Mouse (Mus musculus) ES-Bruce4 (cell line): ENCODE measurements around the gene Ptpn12.

ENCODE experiments used
- CTCF ChIP-seq: IDR thresholded peaks from one replicate; pipeline ENCODE4 v1.8.1; 2011; ENCODE audit warnings: low read depth, low read length
- EP300 ChIP-seq: IDR thresholded peaks from 2 replicates; pipeline ENCODE4 v1.6.1; 2011; ENCODE audit warnings: low read depth, low read length; ENCODE audit not compliant: insufficient read depth

DNA sequence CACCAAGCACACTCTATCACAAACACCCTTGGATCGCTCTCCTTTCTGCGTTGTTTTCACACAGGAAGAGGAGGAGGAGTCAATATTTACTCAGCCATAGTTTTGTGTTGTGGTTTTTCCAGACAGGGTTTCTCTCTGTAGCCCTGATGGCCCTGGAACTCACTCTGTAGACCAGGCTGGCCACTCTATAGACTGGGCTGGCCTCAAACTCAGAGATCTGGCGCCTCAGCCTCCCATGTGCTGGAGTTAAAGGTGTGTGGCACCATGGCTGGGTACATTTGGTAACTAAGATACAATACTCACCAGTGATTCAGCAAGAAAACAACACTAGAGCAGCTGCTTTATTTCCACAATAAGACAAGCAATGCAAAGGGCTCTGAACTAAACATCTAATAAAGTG is 113.2 kb downstream of the Ptpn12 start:
- TF ChIP-seq CTCF (no peak), EP300 (no peak)
